Mouse (Mus musculus): ENCODE measurements around the gene Wnk2. TPM values are rescaled to one million over a fixed set of nuclear protein-coding genes. Genes with fewer than 3 reads are reported as not detected.
"Not testable (repeated sequence)": the region's sequence is repeated elsewhere in the genome, so short reads cannot be mapped to it uniquely, and the experiment has no call there.

Gene Wnk2
- polyA plus RNA-seq, 1 experiment from 2014 or later: 12.0 TPM

- ATAC-seq (ENCODE audit: low FRiP score, low read depth): no peak
- Histone ChIP-seq H3K36me3 (peaks cover 44% of the 10 kb centered on the region), H3K27ac (replicated peaks) (no peak overlapping the region), H3K27me3 (no peaks in the 10 kb centered on the region), H3K9me3 (no peaks in the 10 kb centered on the region), H3K4me1 (no peaks in the 10 kb centered on the region), H3K9ac (replicated peaks) (no peak overlapping the region), H3K4me2 (replicated peaks) (no peak overlapping the region), H3K4me3 (no peak overlapping the region)
- 94% methylated on average over 4 of the region's 4 CpGs for WGBS
Measured at GRCm38 (mm10) chr13:49056304-49056703, 91.5 kb downstream of the Wnk2 start.

- H3K9me3 ChIP-seq; H3K27ac ChIP-seq (replicated peaks); H3K27me3 ChIP-seq; H3K4me2 ChIP-seq (replicated peaks); H3K9ac ChIP-seq (replicated peaks); H3K4me3 ChIP-seq; H3K4me1 ChIP-seq; ATAC-seq (ENCODE audit: low FRiP score, low read depth): not testable (repeated sequence)
- peaks cover 33% of the 10 kb centered on the region for H3K36me3 ChIP-seq
Measured at GRCm38 (mm10) chr13:49054753-49055152, 93.1 kb downstream of the Wnk2 start.

GRCm38 (mm10) chr13:49053333-49053732 is 94.5 kb downstream of the Wnk2 start:
- no peaks in the 10 kb centered on the region for H3K4me1 ChIP-seq
- H3K27me3 ChIP-seq: no peaks in the 10 kb centered on the region
- WGBS: 86% methylated on average over 2 of the region's 2 CpGs
- no peak overlapping the region for H3K9ac ChIP-seq (replicated peaks)
- ATAC-seq (ENCODE audit: low FRiP score, low read depth): no peak
- H3K4me3 ChIP-seq: no peak overlapping the region
- no peak overlapping the region for H3K27ac ChIP-seq (replicated peaks)
- peaks cover 32% of the 10 kb centered on the region for H3K36me3 ChIP-seq
- no peaks in the 10 kb centered on the region for H3K9me3 ChIP-seq
- H3K4me2 ChIP-seq (replicated peaks): no peak overlapping the region

- Histone ChIP-seq H3K9me3 (no peaks in the 10 kb centered on the region), H3K4me2 (replicated peaks) (no peak overlapping the region), H3K27me3 (no peaks in the 10 kb centered on the region), H3K36me3 (peaks cover 26% of the 10 kb centered on the region), H3K4me3 (no peak overlapping the region), H3K27ac (replicated peaks) (no peak overlapping the region), H3K9ac (replicated peaks) (no peak overlapping the region), H3K4me1 (no peaks in the 10 kb centered on the region)
- no peak for ATAC-seq (ENCODE audit: low FRiP score, low read depth)
- WGBS: 47% methylated on average over 9 of the region's 9 CpGs
Measured at GRCm38 (mm10) chr13:49052512-49052911, 95.3 kb downstream of the Wnk2 start.

GRCm38 (mm10) chr13:49047393-49047792 is 100.4 kb downstream of the Wnk2 start:
- Histone ChIP-seq H3K27ac (replicated peaks) (no peak overlapping the region), H3K4me1 (peaks cover 11% of the 10 kb centered on the region), H3K9me3 (no peaks in the 10 kb centered on the region), H3K4me2 (replicated peaks) (no peak overlapping the region), H3K27me3 (no peaks in the 10 kb centered on the region), H3K9ac (replicated peaks) (no peak overlapping the region), H3K4me3 (no peak overlapping the region), H3K36me3 (peaks cover 29% of the 10 kb centered on the region)
- no peak for ATAC-seq (ENCODE audit: low FRiP score, low read depth)
- 93% methylated on average over 1 of the region's 1 CpGs for WGBS

GRCm38 (mm10) chr13:49044145-49044561 is 103.7 kb downstream of the Wnk2 start:
- ATAC-seq (ENCODE audit: low FRiP score, low read depth): peak; percentile 71
- H3K36me3 ChIP-seq: peaks cover 25% of the 10 kb centered on the region; the same call in 1 of the 2 replicates

GRCm38 (mm10) chr13:49042371-49042770 is 105.4 kb downstream of the Wnk2 start:
- Histone ChIP-seq H3K36me3 (peaks cover 31% of the 10 kb centered on the region; the same call in 1 of the 2 replicates), H3K4me1 (peaks cover 11% of the 10 kb centered on the region)
- 96% methylated on average over 15 of the region's 15 CpGs for WGBS

More at GRCm38 (mm10) chr13:49044145-49044561, 103.7 kb downstream of the Wnk2 start:
- peak overlapping the region; percentile 16; the same call in 1 of the 2 replicates for H3K9ac ChIP-seq (replicated peaks)
- 10% methylated on average over 10 of the region's 10 CpGs for WGBS
- H3K27ac ChIP-seq (replicated peaks): peak overlapping the region; percentile 39
- H3K4me2 ChIP-seq (replicated peaks): no peak overlapping the region
- H3K27me3 ChIP-seq: no peaks in the 10 kb centered on the region
- H3K4me1 ChIP-seq: peaks cover 11% of the 10 kb centered on the region
- H3K9me3 ChIP-seq: no peaks in the 10 kb centered on the region
- H3K4me3 ChIP-seq: no peak overlapping the region

GRCm38 (mm10) chr13:49036928-49037574 is 110.8 kb downstream of the Wnk2 start:
- Histone ChIP-seq H3K4me3 (no peak overlapping the region), H3K27ac (replicated peaks) (no peak overlapping the region), H3K4me2 (replicated peaks) (no peak overlapping the region), H3K9ac (replicated peaks) (no peak overlapping the region), H3K9me3 (no peaks in the 10 kb centered on the region), H3K27me3 (no peaks in the 10 kb centered on the region), H3K36me3 (peaks cover 32% of the 10 kb centered on the region), H3K4me1 (peaks cover 10% of the 10 kb centered on the region; the same call in 1 of the 2 replicates)
- ATAC-seq (ENCODE audit: low FRiP score, low read depth): no peak
- 85% methylated on average over 7 of the region's 7 CpGs for WGBS

More at GRCm38 (mm10) chr13:49042371-49042770, 105.4 kb downstream of the Wnk2 start:
- H3K9me3 ChIP-seq: no peaks in the 10 kb centered on the region
- H3K4me3 ChIP-seq: no peak overlapping the region
- no peak for ATAC-seq (ENCODE audit: low FRiP score, low read depth)
- H3K9ac ChIP-seq (replicated peaks): no peak overlapping the region
- H3K27me3 ChIP-seq: no peaks in the 10 kb centered on the region
- H3K4me2 ChIP-seq (replicated peaks): no peak overlapping the region
- H3K27ac ChIP-seq (replicated peaks): no peak overlapping the region

- Histone ChIP-seq H3K9ac (replicated peaks) (no peak overlapping the region), H3K27ac (replicated peaks) (no peak overlapping the region), H3K4me1 (peaks cover 10% of the 10 kb centered on the region; the same call in 1 of the 2 replicates), H3K4me3 (no peak overlapping the region), H3K4me2 (replicated peaks) (no peak overlapping the region), H3K9me3 (no peaks in the 10 kb centered on the region), H3K27me3 (no peaks in the 10 kb centered on the region), H3K36me3 (peaks cover 30% of the 10 kb centered on the region)
- no peak for ATAC-seq (ENCODE audit: low FRiP score, low read depth)
- WGBS: 90% methylated on average over 4 of the region's 4 CpGs
Measured at GRCm38 (mm10) chr13:49036436-49036835, 111.4 kb downstream of the Wnk2 start.

- ATAC-seq (ENCODE audit: low FRiP score, low read depth): no peak
- Histone ChIP-seq H3K36me3 (peaks cover 11% of the 10 kb centered on the region), H3K27ac (replicated peaks) (no peak overlapping the region), H3K27me3 (no peaks in the 10 kb centered on the region), H3K9ac (replicated peaks) (no peak overlapping the region), H3K4me3 (no peak overlapping the region), H3K9me3 (no peaks in the 10 kb centered on the region), H3K4me2 (replicated peaks) (no peak overlapping the region), H3K4me1 (peaks cover 10% of the 10 kb centered on the region; the same call in 1 of the 2 replicates)
- 92% methylated on average over 2 of the region's 2 CpGs for WGBS
Measured at GRCm38 (mm10) chr13:49031029-49031428, 116.8 kb downstream of the Wnk2 start.

- Histone ChIP-seq H3K4me3 (no peak overlapping the region), H3K4me1 (peaks cover 19% of the 10 kb centered on the region), H3K27ac (replicated peaks) (no peak overlapping the region), H3K36me3 (no peaks in the 10 kb centered on the region), H3K27me3 (peaks cover 3% of the 10 kb centered on the region; the same call in 1 of the 2 replicates), H3K9me3 (no peaks in the 10 kb centered on the region), H3K9ac (replicated peaks) (no peak overlapping the region), H3K4me2 (replicated peaks) (no peak overlapping the region)
- 72% methylated on average over 8 of the region's 8 CpGs for WGBS
- ATAC-seq (ENCODE audit: low FRiP score, low read depth): no peak
Measured at GRCm38 (mm10) chr13:49028757-49029539, 118.9 kb downstream of the Wnk2 start.

GRCm38 (mm10) chr13:49027057-49027456 is 120.8 kb downstream of the Wnk2 start:
- H3K27ac ChIP-seq (replicated peaks): no peak overlapping the region
- WGBS: 87% methylated on average over 8 of the region's 8 CpGs

More at GRCm38 (mm10) chr13:49027057-49027456, 120.8 kb downstream of the Wnk2 start:
- no peaks in the 10 kb centered on the region for H3K9me3 ChIP-seq
- H3K36me3 ChIP-seq: no peaks in the 10 kb centered on the region
- H3K27me3 ChIP-seq: peaks cover 3% of the 10 kb centered on the region; the same call in 1 of the 2 replicates
- no peak overlapping the region for H3K4me3 ChIP-seq
- no peak overlapping the region for H3K4me2 ChIP-seq (replicated peaks)
- ATAC-seq (ENCODE audit: low FRiP score, low read depth): no peak
- H3K9ac ChIP-seq (replicated peaks): no peak overlapping the region
- peaks cover 19% of the 10 kb centered on the region for H3K4me1 ChIP-seq

Data from midbrain, embryonic 12.5 days (tissue).